Mouse (Mus musculus) thymus, postnatal 36 days (tissue): Measurements from ENCODE around the gene Bhlha15.

ENCODE experiments used
- DNase-seq, 2 experiments: peaks; one replicate each; pipeline ENCODE4 v3.0.0; 2022; ENCODE audit warnings: mixed read lengths in 2 of 2

The Bhlha15 gene

DNA sequence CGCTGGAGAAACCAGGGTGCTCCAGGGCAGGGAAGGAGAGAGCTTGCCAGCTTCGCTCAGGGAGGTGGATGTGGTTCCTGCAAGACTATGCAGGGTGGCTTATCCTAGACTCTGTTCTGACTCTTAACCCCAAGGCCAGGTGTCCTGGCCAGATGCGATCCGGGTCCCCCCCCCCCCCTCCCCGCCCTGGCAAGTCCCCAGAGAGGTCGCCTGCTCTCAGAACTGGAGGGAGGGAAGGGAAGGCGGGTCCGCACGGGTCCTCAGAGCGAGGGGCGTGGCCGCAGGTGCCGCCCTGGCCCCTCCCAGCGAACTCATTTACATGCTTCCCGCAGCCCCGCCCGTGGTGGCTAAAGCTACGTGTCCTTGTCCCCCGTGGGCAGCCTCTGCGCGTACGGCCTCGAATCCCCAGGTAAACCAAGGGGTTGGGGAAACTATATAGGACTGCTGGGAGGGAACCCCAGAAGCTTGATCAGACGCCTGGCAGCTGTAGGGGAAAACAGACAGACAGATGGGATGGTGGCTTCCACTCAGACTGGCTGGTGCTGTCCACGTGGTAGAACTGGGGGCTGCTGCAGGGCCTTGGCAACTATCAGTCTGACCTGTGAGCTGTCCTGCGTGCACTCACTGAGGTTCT, at the start of gene Bhlha15:
TSS of gene Bhlha15 (plus strand) at position 337 of the 634 bp plus-strand sequence.
- DNase-seq, result peak; percentile 74 to 82

DNA sequence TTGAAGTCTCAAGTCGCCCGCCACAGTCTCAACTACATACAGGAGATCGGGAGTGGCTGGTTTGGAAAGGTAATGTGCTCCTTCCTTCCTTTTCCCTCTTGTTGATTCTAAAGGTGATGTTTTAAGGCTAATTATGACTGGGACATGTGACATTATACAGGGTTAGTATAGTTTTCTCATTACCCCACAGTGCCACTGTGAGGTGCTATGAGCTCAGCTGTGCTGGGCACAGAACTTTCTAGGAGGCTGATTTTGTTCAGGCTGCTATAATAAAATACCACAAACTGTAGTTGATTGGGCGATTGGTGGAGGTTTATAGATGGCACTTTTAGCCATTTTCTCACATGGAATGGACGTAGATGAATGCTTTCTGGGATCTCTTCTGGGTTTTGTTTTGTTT, 46.6 kb upstream of the Bhlha15 start:
- DNase-seq, result no peak

GRCm38 (mm10) chr5:144146898-144147297, 43.2 kb upstream of the Bhlha15 start:
- DNase-seq, result no peak

- DNase-seq, result no peak
Measured at GRCm38 (mm10) chr5:144149530-144149929, 40.6 kb upstream of the Bhlha15 start.

GRCm38 (mm10) chr5:144151270-144151669, 38.8 kb upstream of the Bhlha15 start:
- no peak for DNase-seq

DNA sequence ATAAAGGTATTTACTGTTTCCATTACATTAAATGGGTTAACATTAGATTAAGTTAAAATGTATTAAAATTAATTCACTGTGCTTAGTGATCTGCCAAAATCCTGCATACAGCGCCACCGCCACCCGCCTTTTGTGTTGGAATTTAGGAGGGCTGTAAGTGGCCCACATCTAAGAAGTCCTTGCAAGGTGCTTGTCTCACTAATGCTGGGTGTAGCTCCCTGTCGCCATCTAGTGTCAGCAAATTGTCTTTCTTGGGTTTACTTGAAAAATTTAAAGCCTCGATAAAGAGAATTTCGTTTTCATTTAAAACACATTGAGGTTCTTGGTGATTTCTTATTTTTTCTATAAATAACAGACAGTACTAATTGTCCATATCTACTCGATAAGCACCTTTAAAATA, 35.6 kb upstream of the Bhlha15 start:
- DNase-seq, result peak; percentile 34 to 45

DNA sequence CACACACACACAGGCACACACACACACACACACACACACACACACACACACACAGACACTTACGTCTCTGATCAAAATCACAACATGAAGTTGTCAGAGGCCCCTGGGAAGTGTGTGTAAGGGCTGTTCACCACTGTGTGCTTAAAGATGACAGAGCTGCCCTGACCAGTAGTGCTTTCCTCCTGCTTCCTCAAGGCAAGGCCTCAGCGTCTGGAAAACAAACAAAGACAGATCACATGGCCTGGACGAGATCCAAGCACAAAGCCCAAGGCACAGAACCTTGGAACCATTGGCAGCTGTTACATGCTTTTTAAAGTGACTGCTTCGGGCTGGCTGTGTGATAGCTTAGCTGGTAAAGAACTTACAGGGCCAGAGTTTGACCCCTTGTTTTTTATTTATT, 31.5 kb upstream of the Bhlha15 start:
- DNase-seq, result no peak

DNA sequence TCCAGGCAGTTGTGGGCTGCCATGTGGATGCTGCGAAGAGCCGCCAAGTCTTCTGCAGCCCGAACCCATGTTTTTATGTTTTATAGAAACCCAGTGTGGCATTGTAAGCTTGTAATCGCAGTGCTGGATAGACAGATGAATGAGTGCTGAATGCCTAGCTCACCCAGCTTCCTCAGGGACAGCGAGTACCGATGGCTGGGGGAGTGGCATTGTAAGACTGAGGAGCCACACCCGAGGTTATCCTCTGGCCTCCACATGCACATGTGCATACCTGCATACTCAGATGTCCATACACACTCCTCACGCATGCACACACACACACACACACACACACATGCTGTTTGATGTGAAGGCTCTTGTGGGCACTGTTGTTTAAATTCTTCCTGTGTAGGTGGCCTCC, 30.9 kb upstream of the Bhlha15 start:
- no peak for DNase-seq

GRCm38 (mm10) chr5:144162080-144162812, 27.8 kb upstream of the Bhlha15 start:
- DNase-seq, result no peak

GRCm38 (mm10) chr5:144162813-144163517, 27.1 kb upstream of the Bhlha15 start:
- no peak for DNase-seq

- DNase-seq, result no peak
Measured at GRCm38 (mm10) chr5:144165756-144166155, 24.3 kb upstream of the Bhlha15 start.

GRCm38 (mm10) chr5:144169275-144169975, 20.7 kb upstream of the Bhlha15 start:
- no peak for DNase-seq

GRCm38 (mm10) chr5:144173648-144174047, 16.4 kb upstream of the Bhlha15 start:
- no peak for DNase-seq

DNA sequence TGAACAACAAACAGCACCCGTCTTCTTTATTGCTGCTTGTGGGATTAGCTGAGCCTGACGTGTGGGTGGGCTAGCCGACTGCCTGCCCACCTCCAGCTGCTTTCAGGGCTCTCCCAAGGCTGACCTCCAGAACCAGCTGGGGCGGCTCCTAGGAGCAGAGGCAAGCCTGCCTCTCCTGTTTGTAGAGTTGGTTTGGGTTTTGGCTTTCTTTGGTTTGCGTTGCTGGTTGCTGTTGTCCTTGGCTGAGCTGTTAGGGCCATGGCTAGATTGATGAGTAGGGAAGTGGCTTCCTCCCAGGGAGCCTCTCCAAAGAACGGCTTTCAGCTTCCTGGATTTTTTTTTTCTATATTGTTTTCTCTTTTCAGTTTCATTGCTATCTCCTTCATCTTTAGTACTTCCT, 11.9 kb upstream of the Bhlha15 start:
- no peak for DNase-seq

DNA sequence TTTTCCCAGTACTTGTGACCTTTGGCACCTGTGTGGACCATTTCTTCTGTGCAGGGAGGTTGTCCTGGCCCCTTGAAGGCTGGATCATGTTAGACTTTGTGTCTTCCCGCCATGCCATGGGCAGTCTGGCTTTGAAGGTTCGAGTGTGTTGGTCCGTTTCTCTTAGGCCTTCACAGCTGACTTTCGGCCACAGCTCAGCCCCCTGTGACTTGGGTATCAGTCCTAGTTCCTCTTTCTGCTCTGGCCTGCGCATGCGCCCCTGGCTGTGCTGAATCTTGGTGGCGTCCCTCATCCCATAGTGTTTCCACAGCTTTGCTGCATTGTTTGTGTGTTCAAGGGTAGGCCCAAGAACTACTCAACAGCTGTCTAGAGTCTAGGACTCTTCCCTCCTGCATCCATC, 8.8 kb upstream of the Bhlha15 start:
- DNase-seq, result no peak

GRCm38 (mm10) chr5:144182542-144183247, 7.4 kb upstream of the Bhlha15 start:
- DNase-seq, result no peak

GRCm38 (mm10) chr5:144183248-144183559, 6.9 kb upstream of the Bhlha15 start:
- DNase-seq, result no peak

DNA sequence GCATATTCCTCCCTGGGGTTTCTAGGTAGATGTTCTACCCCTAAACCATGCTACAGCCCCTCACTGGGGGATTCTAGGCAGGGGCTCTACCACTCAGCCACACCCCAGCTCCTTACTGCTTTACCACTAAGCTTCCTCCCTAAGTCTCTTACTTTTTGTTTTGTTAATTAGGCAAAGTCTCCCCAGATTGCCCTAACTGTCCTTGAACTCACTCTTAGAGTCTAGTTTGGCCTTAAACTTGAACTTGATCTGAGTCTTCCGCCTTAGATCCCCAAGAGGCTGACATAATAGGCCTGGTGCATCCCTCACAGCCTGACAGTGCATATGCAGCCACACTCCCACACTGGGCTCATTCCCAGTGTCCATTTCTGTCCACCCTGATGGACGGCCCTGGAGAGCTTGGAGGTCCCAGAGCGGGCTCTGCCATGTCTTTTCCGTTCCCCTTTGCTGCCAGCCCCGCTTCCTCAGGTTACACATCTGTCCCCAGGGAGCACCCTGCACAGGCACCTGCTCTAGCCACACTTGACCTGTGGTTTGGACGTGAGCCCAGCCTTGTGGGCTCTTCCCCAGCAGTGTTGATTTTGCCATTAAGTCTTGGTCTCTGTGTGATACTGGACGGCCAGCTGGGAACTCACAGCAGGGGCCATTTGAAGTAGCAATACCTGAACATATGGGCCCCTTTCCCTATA, 6.3 kb upstream of the Bhlha15 start:
- no peak for DNase-seq

- DNase-seq, result no peak
Measured at GRCm38 (mm10) chr5:144184350-144185045, 5.6 kb upstream of the Bhlha15 start.

DNA sequence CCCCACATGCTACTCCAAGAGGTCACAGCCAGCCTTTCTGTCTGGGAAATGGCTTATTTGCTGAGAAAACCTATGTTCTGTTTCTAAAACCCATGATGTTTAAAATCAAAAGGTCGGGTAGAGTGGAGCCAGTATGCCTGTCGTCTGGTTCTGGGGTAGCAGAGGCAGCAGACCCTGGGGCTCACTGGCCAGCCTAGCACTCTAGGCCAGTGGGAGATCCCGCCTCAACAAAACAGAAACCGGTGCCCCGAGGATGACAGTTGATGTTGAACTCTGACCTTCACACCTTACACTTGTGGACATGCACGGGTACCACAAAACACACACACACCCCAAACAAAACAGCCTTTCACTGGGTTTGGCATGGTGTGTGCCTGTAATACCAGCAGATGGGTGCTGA, 1.7 kb upstream of the Bhlha15 start:
- DNase-seq, result no peak

DNA sequence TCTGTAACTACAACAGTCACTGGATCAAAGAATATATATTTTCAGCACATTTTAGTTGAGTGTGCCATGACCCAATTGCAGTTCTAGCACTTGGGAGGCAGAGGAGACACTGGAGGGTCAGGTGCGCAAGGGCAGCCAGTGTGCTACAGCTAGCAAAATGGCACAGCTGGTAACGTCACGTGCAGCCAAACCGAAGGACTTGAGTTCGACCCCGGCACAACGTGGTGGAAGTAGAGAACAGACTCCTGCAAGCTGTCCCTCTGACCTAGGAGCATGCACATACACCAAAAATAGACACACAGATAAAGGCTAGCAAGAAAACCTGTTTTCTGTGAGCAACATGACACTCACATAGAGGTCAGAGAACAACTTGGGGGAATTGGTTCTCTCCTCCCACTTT, 759 bp upstream of the Bhlha15 start:
- no peak for DNase-seq

DNA sequence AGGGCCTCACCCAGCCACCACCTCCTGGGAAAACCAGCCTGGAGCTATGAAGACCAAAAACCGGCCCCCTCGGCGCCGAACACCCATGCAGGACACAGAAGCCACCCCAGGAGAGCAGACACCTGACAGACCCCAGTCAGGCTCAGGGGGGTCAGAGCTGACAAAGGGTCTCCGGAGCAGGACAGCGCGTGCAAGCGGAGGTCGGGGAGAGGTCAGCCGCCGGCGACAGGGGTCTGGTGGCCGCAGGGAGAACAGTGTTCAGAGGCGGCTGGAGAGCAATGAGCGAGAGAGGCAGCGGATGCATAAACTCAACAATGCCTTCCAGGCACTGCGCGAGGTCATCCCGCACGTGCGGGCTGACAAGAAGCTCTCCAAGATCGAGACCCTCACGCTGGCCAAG, 940 bp downstream of the Bhlha15 start:
- DNase-seq, result no peak
